Mouse (Mus musculus): Measurements from ENCODE around the gene Gpn3.

DNA sequence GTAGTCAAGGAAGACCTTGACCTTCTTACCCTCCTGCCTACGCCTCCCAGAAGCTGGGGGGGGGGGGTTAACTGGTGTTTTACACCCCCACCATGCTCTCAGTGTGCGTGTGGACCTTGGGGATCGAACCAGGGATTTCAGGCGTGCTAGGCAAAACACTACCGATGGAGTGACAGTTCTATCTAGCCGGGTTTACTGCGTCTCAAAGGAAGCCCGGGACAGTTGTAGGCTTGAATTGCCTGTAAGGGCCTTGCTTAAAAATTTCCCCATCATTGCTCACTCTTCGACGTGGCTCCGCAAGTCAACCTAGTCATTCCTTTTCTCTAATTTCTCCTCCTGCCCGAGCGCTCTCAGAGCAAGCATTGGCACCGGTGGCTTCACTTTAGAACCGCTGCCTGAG lies 51.4 kb downstream of the Gpn3 start:
- TF ChIP-seq CTCF (IDR thresholded peaks at IDR 0.05; ENCODE audit: borderline replicate concordance, insufficient read depth, low read depth, low read length) = no peak
- TF ChIP-seq POLR2A (IDR thresholded peaks at IDR 0.05; ENCODE audit: borderline replicate concordance, insufficient read depth, low read length) = no peak
